ENCODE assay signal across 8 mouse cellular contexts in genomic region chr15:102103371-102103946, GRCm38 (mm10). TPM values are rescaled to one million over a fixed set of nuclear protein-coding genes. Genes with fewer than 3 reads are reported as not detected.
DNase-seq lines count a peak whose midpoint lies in the region; ATAC-seq lines count a peak whose summit lies in the region.

No protein-coding gene starts in this region.

- 8% methylated on average over 14 of the region's 14 CpGs for WGBS in heart, embryonic 15.5 days
- 4% methylated on average over 14 of the region's 14 CpGs for WGBS in limb, embryonic 11.5 days
- WGBS in midbrain, embryonic 15.5 days: 9% methylated on average over 14 of the region's 14 CpGs

- H3K36me3 ChIP-seq in heart, embryonic 15.5 days: peaks cover 16% of the 10 kb centered on the region
- H3K36me3 ChIP-seq in limb, embryonic 11.5 days (ENCODE audit: control insufficient read depth, insufficient read depth, low read length): no peaks in the 10 kb centered on the region
- no peaks in the 10 kb centered on the region for H3K36me3 ChIP-seq in midbrain, embryonic 15.5 days (replicated peaks)

- H3K27ac ChIP-seq in heart, embryonic 15.5 days: peak overlapping the region; percentile 96
- peak overlapping the region; percentile 94 for H3K27ac ChIP-seq in limb, embryonic 11.5 days (replicated peaks; ENCODE audit: low read depth, low read length)
- H3K27ac ChIP-seq in midbrain, embryonic 15.5 days: no peak overlapping the region

- H3K9ac ChIP-seq in heart, embryonic 15.5 days: peak overlapping the region; percentile 75
- H3K9ac ChIP-seq in limb, embryonic 11.5 days (ENCODE audit: low read length): peak overlapping the region; percentile 64
- H3K9ac ChIP-seq in midbrain, embryonic 15.5 days: no peak overlapping the region

- peak overlapping the region; percentile 66 for H3K4me3 ChIP-seq in heart, embryonic 15.5 days
- H3K4me3 ChIP-seq in limb, embryonic 11.5 days (ENCODE audit: low read depth, low read length): peak overlapping the region; percentile 28
- H3K4me3 ChIP-seq in midbrain, embryonic 15.5 days: peak overlapping the region; percentile 7

- no peak for ATAC-seq in heart, embryonic 15.5 days (replicated peaks; ENCODE audit: insufficient number of reproducible peaks, insufficient read depth, low FRiP score, low read depth)
- ATAC-seq in limb, embryonic 11.5 days (ENCODE audit: insufficient number of reproducible peaks, low FRiP score, low TSS enrichment, low read depth): no peak
- no peak for ATAC-seq in midbrain, embryonic 15.5 days (replicated peaks)

- no peaks in the 10 kb centered on the region for H3K9me3 ChIP-seq in heart, embryonic 15.5 days (replicated peaks)
- H3K9me3 ChIP-seq in limb, embryonic 11.5 days (ENCODE audit: control insufficient read depth, low read length): no peaks in the 10 kb centered on the region
- no peaks in the 10 kb centered on the region for H3K9me3 ChIP-seq in midbrain, embryonic 15.5 days

- H3K4me2 ChIP-seq in heart, embryonic 15.5 days: peak overlapping the region; percentile 91
- H3K4me2 ChIP-seq in limb, embryonic 11.5 days (ENCODE audit: low read depth, severe bottlenecking): peak overlapping the region; percentile 56
- H3K4me2 ChIP-seq in midbrain, embryonic 15.5 days: peak overlapping the region; percentile 20

- DNase-seq in NIH3T3 (ENCODE audit: low read depth): peak; percentile 63
- peak; percentile 68 for DNase-seq in embryo, embryonic 9.5 days (ENCODE audit: extremely low spot score)
- DNase-seq in limb, embryonic 11.5 days (ENCODE audit: low spot score): peak; percentile 61
- no peak for DNase-seq in frontal cortex, postnatal 25 days (ENCODE audit: low spot score in 2 of 2)
- no peak for DNase-seq in layer of hippocampus, adult 9-11 months
- DNase-seq in frontal cortex, postnatal 36 days (ENCODE audit: low spot score in 2 of 2): no peak

- peaks cover 93% of the 10 kb centered on the region for H3K4me1 ChIP-seq in heart, embryonic 15.5 days (replicated peaks)
- H3K4me1 ChIP-seq in limb, embryonic 11.5 days (ENCODE audit: control insufficient read depth, insufficient read depth, low read length): peaks cover 54% of the 10 kb centered on the region
- H3K4me1 ChIP-seq in midbrain, embryonic 15.5 days: peaks cover 60% of the 10 kb centered on the region

- H3K27me3 ChIP-seq in heart, embryonic 15.5 days: peaks cover 3% of the 10 kb centered on the region
- H3K27me3 ChIP-seq in limb, embryonic 11.5 days (ENCODE audit: control insufficient read depth, insufficient read depth, low read length): no peaks in the 10 kb centered on the region
- peaks cover 43% of the 10 kb centered on the region for H3K27me3 ChIP-seq in midbrain, embryonic 15.5 days (replicated peaks)

RNA-seq across cellular contexts. Expression of gene Tns2, which starts 3.2 kb away (rescaled TPM):
- 30.9 and 31.0 TPM in 2 replicates for polyA plus RNA-seq in heart, embryonic 15.5 days (2015; fragmentation: Nextera tagmentation; extraction: Ambion mirVana)
- polyA plus RNA-seq in limb, embryonic 11.5 days (2014; fragmentation: Nextera tagmentation; extraction: Ambion mirVana): 14.6 and 15.6 TPM in 2 replicates
- polyA plus RNA-seq in midbrain, embryonic 15.5 days (2015; fragmentation: Nextera tagmentation; extraction: Ambion mirVana): 8.3 and 12.3 TPM in 2 replicates

RNA-seq across cellular contexts. Expression of gene Eif4b, which starts 29.9 kb away (rescaled TPM):
- polyA plus RNA-seq in heart, embryonic 15.5 days (2015; fragmentation: Nextera tagmentation; extraction: Ambion mirVana): 56.5 and 71.8 TPM in 2 replicates
- polyA plus RNA-seq in limb, embryonic 11.5 days (2014; fragmentation: Nextera tagmentation; extraction: Ambion mirVana): 131 and 141 TPM in 2 replicates
- polyA plus RNA-seq in midbrain, embryonic 15.5 days (2015; fragmentation: Nextera tagmentation; extraction: Ambion mirVana): 87.0 and 89.2 TPM in 2 replicates

RNA-seq across cellular contexts. Expression of gene Spryd3, which starts 32.6 kb away (rescaled TPM):
- polyA plus RNA-seq in heart, embryonic 15.5 days (2015; fragmentation: Nextera tagmentation; extraction: Ambion mirVana): 16.0 and 22.4 TPM in 2 replicates
- 7.2 and 10.0 TPM in 2 replicates for polyA plus RNA-seq in limb, embryonic 11.5 days (2014; fragmentation: Nextera tagmentation; extraction: Ambion mirVana)
- 78.7 and 80.2 TPM in 2 replicates for polyA plus RNA-seq in midbrain, embryonic 15.5 days (2015; fragmentation: Nextera tagmentation; extraction: Ambion mirVana)

RNA-seq across cellular contexts. Expression of gene Igfbp6, which starts 40.7 kb away (rescaled TPM):
- polyA plus RNA-seq in heart, embryonic 15.5 days (2015; fragmentation: Nextera tagmentation; extraction: Ambion mirVana): 9.5 and 10.2 TPM in 2 replicates
- 0.17 and 0.57 TPM in 2 replicates for polyA plus RNA-seq in limb, embryonic 11.5 days (2014; fragmentation: Nextera tagmentation; extraction: Ambion mirVana)
- 2.6 and 4.3 TPM in 2 replicates for polyA plus RNA-seq in midbrain, embryonic 15.5 days (2015; fragmentation: Nextera tagmentation; extraction: Ambion mirVana)

RNA-seq across cellular contexts. Expression of gene Soat2, which starts 46.9 kb away (rescaled TPM):
- 0.23 and 0.63 TPM in 2 replicates for polyA plus RNA-seq in heart, embryonic 15.5 days (2015; fragmentation: Nextera tagmentation; extraction: Ambion mirVana)
- 0.09 and 0.24 TPM in 2 replicates for polyA plus RNA-seq in limb, embryonic 11.5 days (2014; fragmentation: Nextera tagmentation; extraction: Ambion mirVana)
- 0.15 TPM in 1 of 2 replicates, not detected in the other for polyA plus RNA-seq in midbrain, embryonic 15.5 days (2015; fragmentation: Nextera tagmentation; extraction: Ambion mirVana)

Comparison
In these comparisons a context has a peak if more than half of its experiments do, and no peak if none do; other contexts are left out.
1. DNase-seq: peak in NIH3T3 (single experiment), embryo, embryonic 9.5 days (single experiment) and limb, embryonic 11.5 days (single experiment); none in frontal cortex, postnatal 25 days (0 of 2), layer of hippocampus, adult 9-11 months (single experiment) and frontal cortex, postnatal 36 days (0 of 2).
2. H3K4me2 ChIP-seq: peak in every context shown above with its lines; median percentile 91 in heart, embryonic 15.5 days; 56 in limb, embryonic 11.5 days; 20 in midbrain, embryonic 15.5 days.
3. H3K4me3 ChIP-seq: peak in every context shown above with its lines; median percentile 66 in heart, embryonic 15.5 days; 28 in limb, embryonic 11.5 days; 7 in midbrain, embryonic 15.5 days.